Mouse (Mus musculus) hindbrain, embryonic 12.5 days (tissue): Measurements from ENCODE around the gene Zfp975. TPM values are rescaled to one million over a fixed set of nuclear protein-coding genes. Genes with fewer than 3 reads are reported as not detected.

Experiments
- polyA plus RNA-seq: library from polyadenylated mRNA; unstranded; fragments of >200 nt; fragmentation: Nextera tagmentation; extraction: Ambion mirVana; gene quantifications from 2 replicates; pipeline ENCODE4 v1.2.1, GENCODE M21; 2016

Zfp975 gene
- polyA plus RNA-seq, 1 experiment from 2014 or later, result 8.6 TPM

Other genes with a start within 250 kb of the Zfp975 start
- not detected in 2 replicates for gene 4933421I07Rik, start 244.6 kb downstream of the Zfp975 start, polyA plus RNA-seq
- gene Zfp141, start 187.0 kb downstream of the Zfp975 start, polyA plus RNA-seq, result 12.6 and 15.0 TPM in 2 replicates
- gene Gm21028, start 114.2 kb downstream of the Zfp975 start, polyA plus RNA-seq, result not detected in 2 replicates
- gene Zfp977, start 100.2 kb downstream of the Zfp975 start, polyA plus RNA-seq, result 0.83 and 1.6 TPM in 2 replicates
- 3.4 and 3.7 TPM in 2 replicates for gene Zfp976, start 50.2 kb downstream of the Zfp975 start, polyA plus RNA-seq
- not detected in 2 replicates for gene Gm17067, start 34.3 kb upstream of the Zfp975 start, polyA plus RNA-seq
- gene Vmn2r62, start 100.8 kb upstream of the Zfp975 start, polyA plus RNA-seq, result not detected in 2 replicates
- gene Gm2381, start 174.5 kb upstream of the Zfp975 start, polyA plus RNA-seq, result not detected in 2 replicates
- gene Vmn2r63, start 241.1 kb upstream of the Zfp975 start, polyA plus RNA-seq, result not detected in 2 replicates